Mouse (Mus musculus) kidney, adult 2 months (tissue): ENCODE results near the gene Gps2. TPM values are rescaled to one million over a fixed set of nuclear protein-coding genes. Genes with fewer than 3 reads are reported as not detected.
A peak's percentile ranks its signal among the peaks of the same experiment; 100 is the strongest.

Experiments used
- DNase-seq: peaks from one replicate; pipeline ENCODE4 v3.0.0; 2021
- H3K27ac ChIP-seq: fragments of 200-500 bp; 2 replicates; pipeline ENCODE4 v1.5.1; 2012; ENCODE audit warnings: low read depth, low read length, control low read depth, inconsistent platforms; ENCODE audit not compliant: insufficient read depth
- H3K27me3 ChIP-seq: fragments of 200-500 bp; replicated peaks from 2 replicates; pipeline ENCODE4 v1.6.1; 2012; ENCODE audit warnings: mild to moderate bottlenecking, moderate library complexity, low read length, inconsistent platforms; ENCODE audit not compliant: control insufficient read depth, insufficient read depth
- H3K36me3 ChIP-seq: fragments of 200-500 bp; 2 replicates; pipeline ENCODE4 v1.6.1; 2012; ENCODE audit warnings: mild to moderate bottlenecking, moderate library complexity, low read length, inconsistent platforms; ENCODE audit not compliant: control insufficient read depth, insufficient read depth
- H3K4me1 ChIP-seq: fragments of 200-500 bp; 2 replicates; pipeline ENCODE4 v1.6.1; 2011; ENCODE audit warnings: low read length; ENCODE audit not compliant: control insufficient read depth, insufficient read depth
- H3K4me3 ChIP-seq: fragments of 200-500 bp; 2 replicates; pipeline ENCODE4 v1.5.1; 2011; ENCODE audit warnings: mild to moderate bottlenecking, low read depth, low read length, control low read depth; ENCODE audit not compliant: insufficient read depth
- CTCF ChIP-seq: fragments of 200-500 bp; conservative IDR thresholded peaks from 2 replicates; pipeline ENCODE4 v1.5.1; 2011; ENCODE audit warnings: low read depth, mild to moderate bottlenecking, control low read depth, low read length, moderate library complexity, mixed read lengths; ENCODE audit not compliant: insufficient read depth, insufficient read length
- POLR2A ChIP-seq: fragments of 200-500 bp; IDR thresholded peaks from one replicate; pipeline ENCODE4 v1.6.1; 2011; ENCODE audit warnings: low read depth, low read length, control low read depth
- WGBS: fragments of 180-500 bp; shearing (Covaris S2); methylation state at CpG from one replicate; pipeline ENCODE4 v1.1.7; 2018; 5-methylcytosine and 5-hydroxymethylcytosine counted together
- polyA plus RNA-seq: library from polyadenylated mRNA; depleted of rRNA; stranded (reverse); fragments of >200 nt; gene quantifications from 2 replicates; pipeline ENCODE4 v1.2.3, GENCODE M21; 2012

Gene Gps2
- polyA plus RNA-seq, 1 experiment: 72.9 TPM

- no peak for TF ChIP-seq POLR2A
- TF ChIP-seq CTCF: no peak
- H3K4me3 ChIP-seq: no peak overlapping the region; the same call in 1 of the 2 replicates
- 87% methylated on average over 18 of the region's 18 CpGs for WGBS
- no peaks in the 10 kb centered on the region for H3K36me3 ChIP-seq
- H3K27ac ChIP-seq: peak overlapping the region; percentile 54
- no peak for DNase-seq
- H3K4me1 ChIP-seq: 0 out of 2 replicates have a peak, but pooled peaks cover 4% of the 10 kb centered on the region
- H3K27me3 ChIP-seq: no peaks in the 10 kb centered on the region
Observed at GRCm38 (mm10) chr11:69945997-69946891, 32.6 kb downstream of the Gps2 start.

GRCm38 (mm10) chr11:69947337-69948065, 33.8 kb downstream of the Gps2 start:
- peak; percentile 64 for DNase-seq
- no peaks in the 10 kb centered on the region for H3K27me3 ChIP-seq
- H3K27ac ChIP-seq: peak overlapping the region; percentile 19
- TF ChIP-seq CTCF (no peak), POLR2A (no peak)
- no peaks in the 10 kb centered on the region for H3K36me3 ChIP-seq
- 0 out of 2 replicates have a peak, but pooled peaks cover 4% of the 10 kb centered on the region for H3K4me1 ChIP-seq
- 15% methylated on average over 29 of the region's 29 CpGs for WGBS
- H3K4me3 ChIP-seq: peak overlapping the region; percentile 49

DNA sequence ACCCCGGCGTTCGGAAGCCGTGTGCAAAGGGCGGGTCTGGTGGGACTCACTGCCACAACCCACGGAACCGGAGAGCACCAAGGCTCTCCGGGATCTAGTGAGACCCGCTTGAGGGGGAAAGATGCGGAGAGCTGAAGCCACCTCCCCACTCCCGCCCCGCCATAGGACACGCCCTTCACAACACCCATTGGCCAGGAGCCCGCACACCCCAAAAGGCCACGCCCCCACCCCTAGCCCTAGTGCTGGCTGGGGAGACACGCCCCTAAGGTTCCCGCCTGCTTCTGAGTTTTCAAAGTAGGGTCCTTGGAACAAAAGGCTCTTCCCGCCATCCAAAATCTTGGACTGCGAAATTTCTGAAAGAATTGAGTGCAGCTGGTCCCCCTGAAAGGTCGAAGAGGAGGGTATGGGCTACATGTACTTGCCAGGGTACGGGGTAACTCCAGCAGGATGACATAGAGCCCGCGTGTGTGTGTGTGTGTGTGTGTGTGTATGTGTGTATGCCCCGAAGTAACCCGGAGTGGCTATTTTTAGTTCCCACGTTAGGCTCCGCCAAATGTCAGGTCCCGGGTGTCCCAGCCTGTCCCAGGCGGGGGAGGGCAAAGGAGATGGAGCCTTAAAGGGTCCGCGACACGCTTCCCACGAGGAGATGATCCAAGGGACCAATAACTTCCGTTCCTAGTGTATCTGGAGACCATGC, 34.5 kb downstream of the Gps2 start, which contains the start of gene Slc2a4:
Slc2a4 (minus strand) TSS at position 123 of the 697 bp plus-strand sequence.
- Histone ChIP-seq H3K4me1 (0 out of 2 replicates have a peak, but pooled peaks cover 4% of the 10 kb centered on the region), H3K27ac (peak within 1 kb of the TSS; percentile 19), H3K36me3 (no peaks in the 10 kb centered on the region), H3K4me3 (peak within 1 kb of the TSS; percentile 49), H3K27me3 (no peaks in the 10 kb centered on the region)
- peak; percentile 95 for DNase-seq
- WGBS: under 1% methylated on average over 34 of the region's 34 CpGs
- TF ChIP-seq CTCF: no peak
- TF ChIP-seq POLR2A: peak; percentile 63

GRCm38 (mm10) chr11:69948763-69949150, 35.1 kb downstream of the Gps2 start:
- peak overlapping the region; percentile 5; the same call in 1 of the 2 replicates for H3K4me3 ChIP-seq
- WGBS: under 1% methylated on average over 14 of the region's 14 CpGs
- peak; percentile 93 for DNase-seq
- no peaks in the 10 kb centered on the region for H3K36me3 ChIP-seq
- no peaks in the 10 kb centered on the region for H3K27me3 ChIP-seq
- H3K27ac ChIP-seq: peak overlapping the region; percentile 9; the same call in 1 of the 2 replicates
- H3K4me1 ChIP-seq: 0 out of 2 replicates have a peak, but pooled peaks cover 4% of the 10 kb centered on the region
- TF ChIP-seq POLR2A (no peak), CTCF (peak; percentile 97; the same call in 1 of the 2 replicates)

DNA sequence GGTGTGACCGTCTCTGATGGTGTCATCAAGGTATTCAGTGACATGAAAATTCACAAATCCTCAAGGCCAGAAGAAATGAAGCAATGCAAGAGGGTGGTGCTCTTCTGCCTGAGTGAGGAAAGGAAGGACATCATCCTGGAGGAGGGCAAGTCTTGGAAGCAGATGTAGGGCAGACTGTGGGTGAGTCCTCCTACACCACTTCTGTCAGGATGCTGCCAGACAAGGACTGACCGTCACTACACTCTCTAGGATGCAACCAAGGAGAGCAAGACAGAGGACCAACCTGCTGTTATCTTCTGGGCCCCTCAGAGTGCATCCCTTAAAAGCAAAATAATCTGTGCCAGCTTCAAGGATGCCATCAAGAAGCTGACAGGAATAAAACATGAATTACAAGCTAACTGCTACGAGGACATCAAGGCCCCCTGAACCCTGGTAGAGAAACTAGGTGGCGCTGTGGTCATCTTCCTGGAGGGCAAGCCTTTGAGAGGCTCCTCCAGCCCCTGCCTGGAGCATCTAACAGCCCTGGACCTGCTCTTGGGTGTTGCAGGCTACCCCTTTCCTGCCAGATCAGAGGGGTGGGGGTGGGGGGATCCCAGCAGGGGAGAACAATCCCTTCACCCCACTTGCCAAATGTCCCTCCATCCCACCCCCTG, 37.2 kb downstream of the Gps2 start:
- no peak for DNase-seq
- Histone ChIP-seq H3K27ac (no peak overlapping the region), H3K4me1 (0 out of 2 replicates have a peak, but pooled peaks cover 4% of the 10 kb centered on the region), H3K36me3 (no peaks in the 10 kb centered on the region), H3K4me3 (no peak overlapping the region), H3K27me3 (no peaks in the 10 kb centered on the region)
- TF ChIP-seq POLR2A (no peak), CTCF (peak; percentile 37; the same call in 1 of the 2 replicates)
- WGBS: 51% methylated on average over 4 of the region's 4 CpGs

GRCm38 (mm10) chr11:69952274-69952673, 38.6 kb downstream of the Gps2 start:
- Histone ChIP-seq H3K36me3 (no peaks in the 10 kb centered on the region), H3K27me3 (no peaks in the 10 kb centered on the region), H3K4me3 (no peak overlapping the region), H3K4me1 (0 out of 2 replicates have a peak, but pooled peaks cover 4% of the 10 kb centered on the region), H3K27ac (no peak overlapping the region)
- TF ChIP-seq POLR2A: no peak
- TF ChIP-seq CTCF: no peak; the same call in 1 of the 2 replicates
- DNase-seq: no peak
- 22% methylated on average over 1 of the region's 1 CpGs for WGBS
